In genomic region chr13:95667260-95667659, GRCm38 (mm10) we compare ENCODE assay signal across 9 mouse cellular contexts. TPM values are rescaled to one million over a fixed set of nuclear protein-coding genes. Genes with fewer than 3 reads are reported as not detected.
A peak's percentile ranks its signal among the peaks of the same experiment; 100 is the strongest.
DNase-seq lines count a peak whose midpoint lies in the region; ATAC-seq lines count a peak whose summit lies in the region.
"Had no signal": no experiment of that assay in that cellular context is flagged by ENCODE, and none has a peak within 500 bp of the region (broad histone marks: within the 10 kb centered on the region; RNA-seq: fewer than 3 reads in every experiment).

No protein-coding gene starts in this region.

- no peak overlapping the region for H3K27ac ChIP-seq in kidney, embryonic 14.5 days (ENCODE audit: low read depth, low read length)
- H3K27ac ChIP-seq in heart, embryonic 14.5 days (replicated peaks in 1 of 2; ENCODE audit: control insufficient read depth in 1 of 2, insufficient read depth in 1 of 2, low read depth in 2 of 2, low read length in 2 of 2) = no peak overlapping the region
- H3K27ac ChIP-seq: embryonic facial prominence, embryonic 15.5 days had no signal

- H3K36me3 ChIP-seq in kidney, embryonic 14.5 days (ENCODE audit: control insufficient read depth, insufficient read depth, low read length) = 0 out of 2 replicates have a peak, but pooled peaks cover 2% of the 10 kb centered on the region
- no peaks in the 10 kb centered on the region for H3K36me3 ChIP-seq in heart, embryonic 14.5 days (ENCODE audit: control insufficient read depth, insufficient read depth, low read length)

- no peak overlapping the region for H3K4me3 ChIP-seq in kidney, embryonic 14.5 days (ENCODE audit: low read length)
- H3K4me3 ChIP-seq in heart, embryonic 14.5 days (ENCODE audit: control insufficient read depth in 1 of 2, insufficient read depth in 1 of 2, low read depth in 1 of 2, low read length in 2 of 2) = no peak overlapping the region
- H3K4me3 ChIP-seq: embryonic facial prominence, embryonic 15.5 days had no signal

- 14% methylated on average over 7 of the region's 7 CpGs for WGBS in kidney, embryonic 14.5 days
- 19% methylated on average over 6 of the region's 7 CpGs for WGBS in heart, embryonic 14.5 days

- no peak for DNase-seq in kidney, postnatal 10 days
- peak; percentile 81 for DNase-seq in R1 (ENCODE audit: low read depth, low spot score)
- DNase-seq in lung, postnatal 36 days = peak; percentile 65
- DNase-seq in thymus, postnatal 14 days = no peak
- DNase-seq in layer of hippocampus, adult 9-11 months = no peak
- DNase-seq in left cerebral cortex, postnatal 36 days (ENCODE audit: low spot score in 2 of 2) = no peak

- H3K4me2 ChIP-seq in kidney, embryonic 14.5 days (replicated peaks; ENCODE audit: low read depth, low read length) = no peak overlapping the region
- peak overlapping the region; percentile 17; the same call in 1 of the 2 replicates for H3K4me2 ChIP-seq in heart, embryonic 14.5 days (ENCODE audit: low read length)
- H3K4me2 ChIP-seq: embryonic facial prominence, embryonic 15.5 days had no signal

- ATAC-seq in kidney, embryonic 14.5 days (ENCODE audit: low FRiP score, low TSS enrichment) = 0 out of 2 replicates have a peak, but pooled peaks have one; percentile 55
- ATAC-seq in heart, embryonic 14.5 days (ENCODE audit: insufficient number of reproducible peaks, insufficient read depth, low FRiP score, low read depth) = no peak

- H3K9me3 ChIP-seq in kidney, embryonic 14.5 days (ENCODE audit: control insufficient read depth, low read length) = no peaks in the 10 kb centered on the region
- H3K9me3 ChIP-seq in heart, embryonic 14.5 days (ENCODE audit: control insufficient read depth, low read length) = no peaks in the 10 kb centered on the region
- H3K9me3 ChIP-seq: embryonic facial prominence, embryonic 15.5 days had no signal

- no peaks in the 10 kb centered on the region for H3K4me1 ChIP-seq in kidney, embryonic 14.5 days (ENCODE audit: control insufficient read depth, insufficient read depth, low read length)
- H3K4me1 ChIP-seq in heart, embryonic 14.5 days (ENCODE audit: control insufficient read depth in 2 of 2, insufficient read depth in 2 of 2, low read length in 2 of 2) = peaks cover 6 to 11% of the 10 kb centered on the region in 2 experiments; a peak in 3 of 4 replicates
- H3K4me1 ChIP-seq: embryonic facial prominence, embryonic 15.5 days had no signal

- no peaks in the 10 kb centered on the region for H3K27me3 ChIP-seq in kidney, embryonic 14.5 days (ENCODE audit: control insufficient read depth, insufficient read depth, low read length)
- no peaks in the 10 kb centered on the region for H3K27me3 ChIP-seq in heart, embryonic 14.5 days (ENCODE audit: control insufficient read depth, insufficient read depth, low read length)
- H3K27me3 ChIP-seq: embryonic facial prominence, embryonic 15.5 days had no signal

- no peak overlapping the region for H3K9ac ChIP-seq in kidney, embryonic 14.5 days (ENCODE audit: low read depth, low read length)
- no peak overlapping the region for H3K9ac ChIP-seq in heart, embryonic 14.5 days (ENCODE audit: low read length)
- H3K9ac ChIP-seq: embryonic facial prominence, embryonic 15.5 days had no signal

- intact Hi-C loops in left cerebral cortex, postnatal 36 days (cut with DNase I) = loop anchor here (5.0 kb wide), 1 partner anchor 105 kb away; no protein-coding TSS in a partner anchor

RNA-seq across cellular contexts. Expression of gene F2rl2, which starts 29.4 kb away (rescaled TPM):
- polyA plus RNA-seq in kidney, embryonic 14.5 days (2014; fragmentation: Nextera tagmentation; extraction: Ambion mirVana) = 0.41 and 0.54 TPM in 2 replicates
- 0.35 and 0.54 TPM in 2 replicates for polyA plus RNA-seq in heart, embryonic 14.5 days (2014; fragmentation: Nextera tagmentation; extraction: Ambion mirVana)
- under 1 TPM; 0.77 to 0.94 TPM for total RNA-seq in left cerebral cortex, postnatal 36 days (2021)

RNA-seq across cellular contexts. Expression of gene F2r, which starts 49.0 kb away (rescaled TPM):
- polyA plus RNA-seq in kidney, embryonic 14.5 days (2014; fragmentation: Nextera tagmentation; extraction: Ambion mirVana) = 66.9 and 128 TPM in 2 replicates
- 128 and 133 TPM in 2 replicates for polyA plus RNA-seq in heart, embryonic 14.5 days (2014; fragmentation: Nextera tagmentation; extraction: Ambion mirVana)
- 1 to 10 TPM; 4.1 to 4.3 TPM for total RNA-seq in left cerebral cortex, postnatal 36 days (2021)

Comparison
In these comparisons a context has a peak if more than half of its experiments do, and no peak if none do; other contexts are left out.
1. DNase-seq: peak in R1 (single experiment) and lung, postnatal 36 days (single experiment); none in kidney, postnatal 10 days (single experiment), thymus, postnatal 14 days (single experiment), layer of hippocampus, adult 9-11 months (single experiment) and left cerebral cortex, postnatal 36 days (0 of 2).